Mouse (Mus musculus) brain, embryonic 18.5 days (tissue): ENCODE data around the gene Pa2g4.

Experiments
- DNase-seq: peaks from one replicate; pipeline ENCODE4 v3.0.0-alpha.2; 2012; ENCODE audit warnings: low read depth, low spot score

Pa2g4 gene

GRCm38 (mm10) chr10:128536266-128536940, 29.4 kb downstream of the Pa2g4 start:
- DNase-seq: no peak

- DNase-seq: no peak
These were observed 30.0 kb downstream of the Pa2g4 start for GRCm38 (mm10) chr10:128535624-128536265.

- DNase-seq: no peak
These were observed 30.6 kb downstream of the Pa2g4 start for GRCm38 (mm10) chr10:128535206-128535605.

- no peak for DNase-seq
These were observed 39.1 kb downstream of the Pa2g4 start for GRCm38 (mm10) chr10:128526366-128527356.

GRCm38 (mm10) chr10:128525671-128526308, 40.0 kb downstream of the Pa2g4 start, which contains the start of gene Esyt1:
Gene Esyt1 (minus strand): TSS chr10:128525871.
- peak; percentile 90 for DNase-seq

- no peak for DNase-seq
These were observed 40.8 kb downstream of the Pa2g4 start for GRCm38 (mm10) chr10:128524732-128525662.

GRCm38 (mm10) chr10:128524111-128524731, 41.6 kb downstream of the Pa2g4 start:
- DNase-seq: no peak

- no peak for DNase-seq
These were observed 43.4 kb downstream of the Pa2g4 start for GRCm38 (mm10) chr10:128522351-128522750.

GRCm38 (mm10) chr10:128520591-128520990, 45.2 kb downstream of the Pa2g4 start:
- no peak for DNase-seq

GRCm38 (mm10) chr10:128518833-128519232, 47.0 kb downstream of the Pa2g4 start:
- no peak for DNase-seq

GRCm38 (mm10) chr10:128516677-128517076, 49.1 kb downstream of the Pa2g4 start:
- no peak for DNase-seq

- no peak for DNase-seq
These were observed 49.8 kb downstream of the Pa2g4 start for GRCm38 (mm10) chr10:128516029-128516428.

- DNase-seq: no peak
These were observed 50.7 kb downstream of the Pa2g4 start for GRCm38 (mm10) chr10:128515044-128515443.

GRCm38 (mm10) chr10:128511761-128512160, 54.0 kb downstream of the Pa2g4 start:
- no peak for DNase-seq

- DNase-seq: no peak
These were observed 54.6 kb downstream of the Pa2g4 start for GRCm38 (mm10) chr10:128511189-128511588.

- DNase-seq: no peak
These were observed 55.5 kb downstream of the Pa2g4 start for GRCm38 (mm10) chr10:128510301-128510700.

- DNase-seq: no peak
These were observed 56.0 kb downstream of the Pa2g4 start for GRCm38 (mm10) chr10:128509831-128510230.

- no peak for DNase-seq
These were observed 56.6 kb downstream of the Pa2g4 start for GRCm38 (mm10) chr10:128509203-128509602.

- DNase-seq: no peak
These were observed 57.5 kb downstream of the Pa2g4 start for GRCm38 (mm10) chr10:128508260-128508659.
